Mouse (Mus musculus) forelimb bud, embryonic 11.5 days (tissue): ENCODE measurements around the gene Chst3.
A peak's percentile ranks its signal among the peaks of the same experiment; 100 is the strongest.
"Not testable (repeated sequence)": the region's sequence is repeated elsewhere in the genome, so short reads cannot be mapped to it uniquely, and the experiment has no call there.

ENCODE experiments used
- DNase-seq: peaks from one replicate; pipeline ENCODE4 v3.0.0-alpha.2; 2012; ENCODE audit warnings: low read depth, low spot score

Gene Chst3

GRCm38 (mm10) chr10:60199378-60199777, 19.7 kb downstream of the Chst3 start:
- DNase-seq = no peak

GRCm38 (mm10) chr10:60197406-60197821, 21.6 kb downstream of the Chst3 start:
- DNase-seq = no peak

- DNase-seq = no peak
Measured at GRCm38 (mm10) chr10:60196971-60197370, 22.1 kb downstream of the Chst3 start.

GRCm38 (mm10) chr10:60195087-60195486, 24.0 kb downstream of the Chst3 start:
- peak; percentile 41 for DNase-seq

GRCm38 (mm10) chr10:60193532-60194423, 25.3 kb downstream of the Chst3 start:
- peak; percentile 63 for DNase-seq

GRCm38 (mm10) chr10:60191796-60192195, 27.3 kb downstream of the Chst3 start:
- peak; percentile 82 for DNase-seq

GRCm38 (mm10) chr10:60189534-60190186, 29.4 kb downstream of the Chst3 start:
- no peak for DNase-seq

- DNase-seq = no peak
Measured at GRCm38 (mm10) chr10:60186191-60186945, 32.7 kb downstream of the Chst3 start.

- no peak for DNase-seq
Measured at GRCm38 (mm10) chr10:60185023-60185709, 33.9 kb downstream of the Chst3 start.

- not testable (repeated sequence) for DNase-seq
Measured at GRCm38 (mm10) chr10:60175306-60175705, 43.8 kb downstream of the Chst3 start.

GRCm38 (mm10) chr10:60174506-60174905, 44.6 kb downstream of the Chst3 start:
- no peak for DNase-seq

- DNase-seq = no peak
Measured at GRCm38 (mm10) chr10:60173035-60173434, 46.0 kb downstream of the Chst3 start.

- DNase-seq = no peak
Measured at GRCm38 (mm10) chr10:60172306-60172705, 46.8 kb downstream of the Chst3 start.

GRCm38 (mm10) chr10:60171368-60171767, 47.7 kb downstream of the Chst3 start:
- no peak for DNase-seq

- no peak for DNase-seq
Measured at GRCm38 (mm10) chr10:60170326-60171089, 48.6 kb downstream of the Chst3 start.

GRCm38 (mm10) chr10:60168960-60169359, 50.1 kb downstream of the Chst3 start:
- no peak for DNase-seq

GRCm38 (mm10) chr10:60168306-60168705, 50.8 kb downstream of the Chst3 start:
- DNase-seq = no peak

- DNase-seq = no peak
Measured at GRCm38 (mm10) chr10:60166068-60166467, 53.0 kb downstream of the Chst3 start.

- DNase-seq = no peak
Measured at GRCm38 (mm10) chr10:60164869-60165268, 54.2 kb downstream of the Chst3 start.

- DNase-seq = no peak
Measured at GRCm38 (mm10) chr10:60162973-60163255, 56.1 kb downstream of the Chst3 start.
